Mouse (Mus musculus) embryonic facial prominence, embryonic 14.5 days (tissue): Measurements from ENCODE around the gene Prkce. TPM values are rescaled to one million over a fixed set of nuclear protein-coding genes. Genes with fewer than 3 reads are reported as not detected.

ENCODE experiments used
- ATAC-seq: fragments of 200-750 bp; cut with Nextera tagmentation; 2 replicates; pipeline ENCODE4 v1.8.0; 2017; ENCODE audit warnings: low read depth, moderate number of reproducible peaks, moderate TSS enrichment
- DNase-seq: peaks from one replicate; pipeline ENCODE4 v3.0.0-alpha.2; 2015; ENCODE audit warnings: low spot score
- H3K27ac ChIP-seq: fragments of 300-500 bp; sonication (generic); replicated peaks from 2 replicates; pipeline ENCODE4 v1.5.1; 2014; ENCODE audit warnings: low read depth, mild to moderate bottlenecking, low read length, moderate library complexity
- H3K27me3 ChIP-seq: fragments of 300-500 bp; sonication (generic); replicated peaks from 2 replicates; pipeline ENCODE4 v1.6.1; 2014; ENCODE audit warnings: low read length; ENCODE audit not compliant: control insufficient read depth, insufficient read depth
- H3K36me3 ChIP-seq: fragments of 300-500 bp; sonication (generic); 2 replicates; pipeline ENCODE4 v1.6.1; 2014; ENCODE audit warnings: low read length, mixed read lengths; ENCODE audit not compliant: control insufficient read depth, insufficient read depth
- H3K4me1 ChIP-seq: fragments of 300-500 bp; sonication (generic); 2 replicates; pipeline ENCODE4 v1.6.1; 2014; ENCODE audit warnings: antibody characterized with exemption, low read length; ENCODE audit not compliant: control insufficient read depth, insufficient read depth
- H3K4me2 ChIP-seq: fragments of 300-500 bp; sonication (generic); 2 replicates; pipeline ENCODE4 v1.6.1; 2014; ENCODE audit warnings: low read depth, mild to moderate bottlenecking, low read length, moderate library complexity, mixed read lengths
- H3K4me3 ChIP-seq: fragments of 300-500 bp; sonication (generic); 2 replicates; pipeline ENCODE4 v1.5.1; 2014; ENCODE audit warnings: low read depth, mild to moderate bottlenecking, low read length
- H3K9ac ChIP-seq: fragments of 300-500 bp; sonication (generic); 2 replicates; pipeline ENCODE4 v1.6.1; 2014; ENCODE audit warnings: low read depth, mild to moderate bottlenecking, low read length, moderate library complexity, mixed read lengths
- H3K9me3 ChIP-seq: fragments of 300-500 bp; sonication (generic); 2 replicates; pipeline ENCODE4 v1.6.1; 2016; ENCODE audit warnings: low read length; ENCODE audit not compliant: control insufficient read depth
- WGBS: fragments of 180-500 bp; shearing (Covaris S2); extraction: QIAGEN DNeasy Blood & Tissue Kit; methylation state at CpG from one replicate; pipeline ENCODE4 v1.1.7; 2014; 5-methylcytosine and 5-hydroxymethylcytosine counted together
- polyA plus RNA-seq: library from polyadenylated mRNA; unstranded; fragments of >200 nt; fragmentation: Nextera tagmentation; extraction: Ambion mirVana; gene quantifications from 2 replicates; pipeline ENCODE4 v1.2.1, GENCODE M21; 2014

Prkce gene
- polyA plus RNA-seq, 1 experiment from 2014 or later = 9.7 TPM

DNA sequence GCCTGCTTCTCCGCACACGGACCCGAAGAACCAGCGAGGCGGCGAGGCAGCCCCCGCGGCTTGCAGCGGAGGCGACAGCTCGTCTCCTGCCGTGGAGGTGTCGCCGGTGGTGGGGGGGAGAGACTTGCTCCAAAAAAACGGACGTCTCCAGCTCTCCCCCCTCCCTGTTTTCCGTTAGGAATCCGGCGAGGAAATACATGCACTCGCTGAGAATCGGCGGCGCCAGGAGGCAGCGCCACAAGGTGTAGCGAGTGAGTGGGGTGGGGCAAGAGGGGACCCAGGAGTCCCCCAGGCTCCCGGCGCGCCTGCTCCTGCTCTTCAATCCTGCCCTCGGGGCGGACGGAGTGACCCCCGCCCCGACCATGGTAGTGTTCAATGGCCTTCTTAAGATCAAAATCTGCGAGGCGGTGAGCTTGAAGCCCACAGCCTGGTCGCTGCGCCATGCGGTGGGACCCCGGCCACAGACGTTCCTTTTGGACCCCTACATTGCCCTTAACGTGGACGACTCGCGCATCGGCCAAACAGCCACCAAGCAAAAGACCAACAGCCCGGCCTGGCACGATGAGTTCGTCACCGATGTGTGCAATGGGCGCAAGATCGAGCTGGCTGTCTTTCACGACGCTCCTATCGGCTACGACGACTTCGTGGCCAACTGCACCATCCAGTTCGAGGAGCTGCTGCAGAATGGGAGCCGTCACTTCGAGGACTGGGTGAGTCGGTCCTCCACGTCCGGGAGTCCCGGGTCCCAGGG lies 821 bp downstream of the Prkce start:
- H3K4me2 ChIP-seq = peak overlapping the region; percentile 92
- peak overlapping the region; percentile 92 for H3K9ac ChIP-seq
- WGBS = under 1% methylated on average over 57 of the region's 64 CpGs
- H3K4me1 ChIP-seq = peaks cover 32% of the 10 kb centered on the region
- no peaks in the 10 kb centered on the region for H3K27me3 ChIP-seq
- peak overlapping the region; percentile 98 for H3K27ac ChIP-seq
- H3K4me3 ChIP-seq = peak overlapping the region; percentile 79
- 0 out of 2 replicates have a peak, but pooled peaks cover 9% of the 10 kb centered on the region for H3K36me3 ChIP-seq
- H3K9me3 ChIP-seq = no peaks in the 10 kb centered on the region
- DNase-seq (peak; percentile 31), ATAC-seq (peak; percentile 3; the same call in 1 of the 2 replicates)

- Histone ChIP-seq H3K4me1 (peaks cover 32% of the 10 kb centered on the region), H3K9ac (peak overlapping the region; percentile 92), H3K4me2 (peak overlapping the region; percentile 92), H3K27me3 (no peaks in the 10 kb centered on the region), H3K4me3 (peak overlapping the region; percentile 79), H3K27ac (no peak overlapping the region), H3K9me3 (no peaks in the 10 kb centered on the region), H3K36me3 (0 out of 2 replicates have a peak, but pooled peaks cover 14% of the 10 kb centered on the region)
- WGBS = 12% methylated on average over 6 of the region's 6 CpGs
- DNase-seq (no peak), ATAC-seq (no peak)
These were observed 1.5 kb downstream of the Prkce start for GRCm38 (mm10) chr17:86169092-86169491.

GRCm38 (mm10) chr17:86170164-86170958 lies 2.8 kb downstream of the Prkce start:
- peak overlapping the region; percentile 79 for H3K4me3 ChIP-seq
- peaks cover 32% of the 10 kb centered on the region for H3K4me1 ChIP-seq
- H3K27me3 ChIP-seq = no peaks in the 10 kb centered on the region
- H3K4me2 ChIP-seq = peak overlapping the region; percentile 92
- H3K9ac ChIP-seq = peak overlapping the region; percentile 92
- no peak overlapping the region for H3K27ac ChIP-seq
- 0 out of 2 replicates have a peak, but pooled peaks cover 14% of the 10 kb centered on the region for H3K36me3 ChIP-seq
- WGBS = 58% methylated on average over 9 of the region's 9 CpGs
- H3K9me3 ChIP-seq = no peaks in the 10 kb centered on the region
- no peak for DNase-seq
- no peak for ATAC-seq

DNA sequence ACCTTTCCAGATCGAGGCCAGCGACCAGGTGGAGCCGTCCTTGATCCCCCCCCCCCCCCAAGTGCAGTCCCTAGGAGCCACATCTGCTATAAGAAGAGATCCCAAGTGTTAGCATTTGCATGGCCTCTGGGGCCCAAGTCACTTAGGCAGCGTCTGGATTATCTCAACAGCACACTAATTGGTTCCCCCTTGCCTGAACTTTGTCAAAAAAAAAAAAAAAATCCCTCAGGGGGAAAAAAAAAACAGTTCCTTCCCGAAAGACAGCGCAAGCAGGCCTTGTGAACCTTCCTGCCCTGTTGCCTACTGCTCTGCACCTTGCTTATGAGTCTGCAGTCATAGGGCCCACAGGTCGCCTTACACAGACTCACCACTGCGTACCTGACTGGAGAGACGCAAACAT lies 7.9 kb downstream of the Prkce start:
- Histone ChIP-seq H3K9ac (no peak overlapping the region), H3K4me3 (no peak overlapping the region), H3K9me3 (no peaks in the 10 kb centered on the region), H3K27me3 (no peaks in the 10 kb centered on the region), H3K27ac (no peak overlapping the region), H3K36me3 (0 out of 2 replicates have a peak, but pooled peaks cover 19% of the 10 kb centered on the region), H3K4me1 (peaks cover 13% of the 10 kb centered on the region), H3K4me2 (no peak overlapping the region)
- 45% methylated on average over 9 of the region's 9 CpGs for WGBS
- ATAC-seq (peak; percentile 47; the same call in 1 of the 2 replicates), DNase-seq (peak; percentile 31)

DNA sequence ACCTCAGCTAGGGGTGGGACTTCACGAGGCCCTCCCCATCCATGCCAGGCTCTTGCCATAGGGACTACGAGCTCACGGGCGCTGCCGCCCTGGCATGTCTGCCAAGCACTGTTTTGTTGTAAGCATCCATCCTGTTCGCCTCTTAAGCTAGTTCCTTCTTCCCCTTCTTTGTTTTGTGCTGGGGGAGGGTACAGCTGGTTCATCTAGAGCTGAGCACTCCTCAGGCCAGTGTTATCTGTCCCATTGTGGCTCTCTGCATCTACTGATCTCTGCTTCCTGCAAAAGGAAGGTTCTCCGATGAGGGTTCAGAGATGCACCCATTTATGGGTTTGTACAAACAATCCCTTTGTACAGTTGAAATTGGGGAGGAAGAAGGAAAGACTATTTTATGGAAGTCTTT lies 9.1 kb downstream of the Prkce start:
- H3K4me1 ChIP-seq = peaks cover 8% of the 10 kb centered on the region; the same call in 1 of the 2 replicates
- H3K27ac ChIP-seq = no peak overlapping the region; the same call in 1 of the 2 replicates
- 0 out of 2 replicates have a peak, but pooled peaks cover 19% of the 10 kb centered on the region for H3K36me3 ChIP-seq
- ATAC-seq (no peak), DNase-seq (no peak)
- 0 out of 2 replicates have a peak overlapping the region, but pooled peaks have one; percentile 8 for H3K9ac ChIP-seq
- H3K4me2 ChIP-seq = no peak overlapping the region
- H3K9me3 ChIP-seq = no peaks in the 10 kb centered on the region
- H3K27me3 ChIP-seq = no peaks in the 10 kb centered on the region
- 85% methylated on average over 7 of the region's 7 CpGs for WGBS
- no peak overlapping the region for H3K4me3 ChIP-seq

GRCm38 (mm10) chr17:86183788-86184187 lies 16.2 kb downstream of the Prkce start:
- 37% methylated on average over 2 of the region's 2 CpGs for WGBS
- no peak overlapping the region for H3K27ac ChIP-seq
- ATAC-seq = no peak
- DNase-seq = no peak
- no peak overlapping the region for H3K9ac ChIP-seq
- H3K4me1 ChIP-seq = peaks cover 8% of the 10 kb centered on the region; the same call in 1 of the 2 replicates
- H3K4me3 ChIP-seq = no peak overlapping the region
- no peaks in the 10 kb centered on the region for H3K27me3 ChIP-seq
- no peaks in the 10 kb centered on the region for H3K9me3 ChIP-seq
- no peak overlapping the region for H3K4me2 ChIP-seq
- H3K36me3 ChIP-seq = no peaks in the 10 kb centered on the region

DNA sequence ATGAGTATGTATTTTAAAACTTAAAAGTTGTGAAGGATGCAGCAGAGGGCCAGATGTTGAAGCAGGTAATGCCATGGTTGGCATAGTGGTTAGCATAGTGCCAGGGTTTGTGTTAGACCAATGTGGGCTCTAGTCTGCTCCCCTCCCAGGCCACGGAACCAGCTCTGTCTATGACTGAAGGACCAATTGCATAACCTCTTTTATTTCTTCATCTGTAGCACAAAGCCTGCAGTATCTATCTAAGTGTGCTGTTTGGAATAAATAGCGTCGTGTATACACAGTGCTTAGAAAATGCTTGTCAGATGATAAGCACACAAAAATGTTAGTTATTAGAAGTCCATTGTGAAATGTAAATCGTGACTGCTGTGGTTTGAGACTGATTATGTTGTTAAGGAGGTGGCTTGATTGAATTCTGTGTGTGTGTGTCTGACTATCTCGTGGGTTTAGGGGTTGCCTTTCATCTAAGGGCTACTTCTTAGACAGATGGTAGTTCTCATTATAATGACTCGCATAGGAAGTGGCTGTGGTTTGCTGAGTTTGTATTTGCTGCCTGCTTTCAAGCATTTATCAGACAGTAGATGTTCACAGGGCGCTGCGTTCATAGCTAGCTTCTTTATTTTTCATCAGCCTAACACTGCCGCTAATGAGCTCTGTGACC lies 17.1 kb downstream of the Prkce start:
- Histone ChIP-seq H3K4me1 (peaks cover 8% of the 10 kb centered on the region; the same call in 1 of the 2 replicates), H3K4me3 (no peak overlapping the region), H3K9me3 (no peaks in the 10 kb centered on the region), H3K9ac (no peak overlapping the region), H3K4me2 (no peak overlapping the region), H3K27ac (no peak overlapping the region), H3K36me3 (no peaks in the 10 kb centered on the region), H3K27me3 (no peaks in the 10 kb centered on the region)
- no peak for ATAC-seq
- DNase-seq = no peak
- WGBS = 57% methylated on average over 9 of the region's 9 CpGs

DNA sequence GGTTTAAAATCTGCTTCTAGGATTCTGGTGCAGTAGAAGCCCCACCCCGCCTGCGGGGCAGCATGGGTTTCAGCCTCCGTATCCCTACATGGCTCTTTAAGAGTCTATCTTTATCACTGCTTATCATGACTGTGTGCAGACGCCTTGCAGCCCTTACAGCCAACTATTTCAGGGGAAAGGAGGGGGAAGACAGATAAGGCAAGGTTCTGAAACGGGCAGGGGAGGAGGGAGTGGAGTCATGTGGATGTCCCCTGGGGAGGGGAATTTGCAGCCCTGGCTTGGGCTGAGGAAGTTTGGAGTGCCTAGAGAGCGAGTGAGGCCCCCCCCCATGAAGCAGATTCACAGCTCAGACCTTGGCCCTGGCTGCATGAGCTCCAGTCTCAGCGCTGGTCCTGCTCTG lies 18.0 kb downstream of the Prkce start:
- Histone ChIP-seq H3K27me3 (no peaks in the 10 kb centered on the region), H3K4me2 (no peak overlapping the region), H3K9me3 (no peaks in the 10 kb centered on the region), H3K27ac (no peak overlapping the region), H3K4me1 (peaks cover 8% of the 10 kb centered on the region; the same call in 1 of the 2 replicates), H3K36me3 (no peaks in the 10 kb centered on the region), H3K9ac (no peak overlapping the region; the same call in 1 of the 2 replicates), H3K4me3 (no peak overlapping the region)
- ATAC-seq = no peak
- WGBS = 33% methylated on average over 6 of the region's 7 CpGs
- DNase-seq = peak; percentile 36
